Mouse (Mus musculus): ENCODE measurements around the gene Slc37a1. TPM values are rescaled to one million over a fixed set of nuclear protein-coding genes. Genes with fewer than 3 reads are reported as not detected.

Slc37a1 gene
- polyA plus RNA-seq, 1 experiment from 2014 or later: 10.4 TPM

- no peak overlapping the region; the same call in 1 of the 2 replicates for H3K9ac ChIP-seq
- H3K27me3 ChIP-seq: no peaks in the 10 kb centered on the region
- H3K9me3 ChIP-seq (replicated peaks): no peaks in the 10 kb centered on the region
- no peaks in the 10 kb centered on the region for H3K36me3 ChIP-seq (ENCODE audit: poor library complexity, severe bottlenecking)
- peaks cover 19% of the 10 kb centered on the region for H3K4me1 ChIP-seq
- no peak overlapping the region for H3K4me3 ChIP-seq
- H3K4me2 ChIP-seq: peak overlapping the region; percentile 29
- WGBS: 35% methylated on average over 19 of the region's 19 CpGs
- no peak overlapping the region for H3K27ac ChIP-seq
- no peak for ATAC-seq
These were observed 4.5 kb upstream of the Slc37a1 start for GRCm38 (mm10) chr17:31281830-31282686.

GRCm38 (mm10) chr17:31282687-31283053 is 3.9 kb upstream of the Slc37a1 start:
- Histone ChIP-seq H3K36me3 (ENCODE audit: poor library complexity, severe bottlenecking) (no peaks in the 10 kb centered on the region), H3K4me3 (no peak overlapping the region), H3K27ac (no peak overlapping the region), H3K4me2 (peak overlapping the region; percentile 29), H3K27me3 (no peaks in the 10 kb centered on the region), H3K9me3 (replicated peaks) (no peaks in the 10 kb centered on the region), H3K9ac (no peak overlapping the region; the same call in 1 of the 2 replicates), H3K4me1 (peaks cover 13% of the 10 kb centered on the region)
- ATAC-seq: no peak
- WGBS: 6% methylated on average over 7 of the region's 7 CpGs

DNA sequence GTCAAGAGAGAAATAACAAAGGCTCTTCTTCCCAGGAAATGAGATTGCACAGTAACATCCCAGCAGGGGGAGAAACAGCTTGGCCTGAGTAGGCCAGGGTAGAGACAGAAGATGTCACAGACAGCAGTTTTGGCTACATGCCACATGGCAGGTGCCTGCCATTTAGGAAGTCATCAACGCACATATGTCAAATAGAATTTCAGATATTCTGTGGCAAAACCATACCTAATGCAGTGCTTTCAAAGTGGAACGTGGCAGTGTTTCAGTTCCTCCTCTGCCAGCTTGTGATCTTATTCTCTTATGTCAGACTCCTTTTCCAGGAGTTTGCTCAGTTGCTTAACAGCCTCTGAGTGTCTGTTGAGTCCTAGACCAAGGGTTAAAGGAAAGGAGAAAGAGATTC is 725 bp upstream of the Slc37a1 start:
- Histone ChIP-seq H3K36me3 (ENCODE audit: poor library complexity, severe bottlenecking) (no peaks in the 10 kb centered on the region), H3K4me1 (peaks cover 10% of the 10 kb centered on the region; the same call in 1 of the 2 replicates), H3K4me2 (no peak overlapping the region), H3K9ac (no peak overlapping the region), H3K4me3 (no peak overlapping the region), H3K9me3 (replicated peaks) (no peaks in the 10 kb centered on the region), H3K27me3 (no peaks in the 10 kb centered on the region), H3K27ac (no peak overlapping the region)
- no peak for ATAC-seq
- whole genome bisulfite sequencing: 75% methylated on average over 2 of the region's 2 CpGs

DNA sequence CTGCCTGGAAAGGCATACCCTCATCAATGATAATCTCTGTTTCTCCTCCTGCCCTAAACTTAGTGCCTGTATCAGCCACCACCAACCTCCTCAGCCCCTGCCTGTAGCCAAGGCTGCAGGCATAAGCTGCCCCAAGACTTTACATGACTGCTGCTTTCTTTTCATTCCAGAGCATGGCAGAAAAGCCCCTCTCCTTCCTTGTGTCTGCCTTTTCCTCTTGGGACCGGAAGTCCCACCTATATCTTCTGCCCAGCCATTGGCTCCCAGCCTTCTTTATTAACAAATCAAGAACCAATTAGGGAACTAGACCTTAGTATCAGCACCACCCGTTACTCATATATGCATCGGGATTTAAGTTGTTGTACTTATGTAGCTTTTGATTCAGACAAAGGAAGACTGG is 624 bp downstream of the Slc37a1 start:
- H3K9me3 ChIP-seq (replicated peaks): no peaks in the 10 kb centered on the region
- H3K27me3 ChIP-seq: no peaks in the 10 kb centered on the region
- no peak for ATAC-seq
- H3K4me1 ChIP-seq: peaks cover 10% of the 10 kb centered on the region; the same call in 1 of the 2 replicates
- 86% methylated on average over 3 of the region's 3 CpGs for WGBS
- H3K4me2 ChIP-seq: no peak overlapping the region
- H3K9ac ChIP-seq: no peak overlapping the region
- H3K4me3 ChIP-seq: no peak overlapping the region
- H3K27ac ChIP-seq: no peak overlapping the region
- no peaks in the 10 kb centered on the region for H3K36me3 ChIP-seq (ENCODE audit: poor library complexity, severe bottlenecking)

GRCm38 (mm10) chr17:31288999-31289726 is 2.6 kb downstream of the Slc37a1 start:
- Histone ChIP-seq H3K9ac (no peak overlapping the region), H3K9me3 (replicated peaks) (no peaks in the 10 kb centered on the region), H3K4me2 (no peak overlapping the region), H3K27ac (no peak overlapping the region), H3K27me3 (no peaks in the 10 kb centered on the region), H3K4me3 (no peak overlapping the region), H3K36me3 (ENCODE audit: poor library complexity, severe bottlenecking) (no peaks in the 10 kb centered on the region), H3K4me1 (0 out of 2 replicates have a peak, but pooled peaks cover 3% of the 10 kb centered on the region)
- 66% methylated on average over 7 of the region's 7 CpGs for WGBS
- no peak for ATAC-seq

GRCm38 (mm10) chr17:31290311-31290710 is 3.7 kb downstream of the Slc37a1 start:
- Histone ChIP-seq H3K27me3 (no peaks in the 10 kb centered on the region), H3K4me3 (no peak overlapping the region), H3K36me3 (ENCODE audit: poor library complexity, severe bottlenecking) (no peaks in the 10 kb centered on the region), H3K4me1 (peaks cover 6% of the 10 kb centered on the region), H3K9ac (no peak overlapping the region), H3K27ac (no peak overlapping the region), H3K9me3 (replicated peaks) (no peaks in the 10 kb centered on the region), H3K4me2 (no peak overlapping the region)
- ATAC-seq: no peak

GRCm38 (mm10) chr17:31290859-31291258 is 4.3 kb downstream of the Slc37a1 start:
- no peak overlapping the region for H3K27ac ChIP-seq
- H3K27me3 ChIP-seq: no peaks in the 10 kb centered on the region
- H3K36me3 ChIP-seq (ENCODE audit: poor library complexity, severe bottlenecking): no peaks in the 10 kb centered on the region
- H3K4me1 ChIP-seq: peaks cover 9% of the 10 kb centered on the region
- no peak overlapping the region for H3K4me2 ChIP-seq
- no peaks in the 10 kb centered on the region for H3K9me3 ChIP-seq (replicated peaks)
- 79% methylated on average over 6 of the region's 6 CpGs for WGBS
- no peak overlapping the region for H3K9ac ChIP-seq
- no peak for ATAC-seq
- H3K4me3 ChIP-seq: no peak overlapping the region

- H3K4me1 ChIP-seq: peaks cover 27% of the 10 kb centered on the region
- H3K27me3 ChIP-seq: no peaks in the 10 kb centered on the region
- WGBS: 86% methylated on average over 15 of the region's 15 CpGs
- peak overlapping the region; percentile 88; the same call in 1 of the 2 replicates for H3K4me2 ChIP-seq
- no peak overlapping the region for H3K9ac ChIP-seq
- H3K9me3 ChIP-seq (replicated peaks): no peaks in the 10 kb centered on the region
- H3K36me3 ChIP-seq (ENCODE audit: poor library complexity, severe bottlenecking): no peaks in the 10 kb centered on the region
- H3K4me3 ChIP-seq: no peak overlapping the region
- no peak for ATAC-seq
- no peak overlapping the region for H3K27ac ChIP-seq
These were observed 8.0 kb downstream of the Slc37a1 start for GRCm38 (mm10) chr17:31294363-31295214.

DNA sequence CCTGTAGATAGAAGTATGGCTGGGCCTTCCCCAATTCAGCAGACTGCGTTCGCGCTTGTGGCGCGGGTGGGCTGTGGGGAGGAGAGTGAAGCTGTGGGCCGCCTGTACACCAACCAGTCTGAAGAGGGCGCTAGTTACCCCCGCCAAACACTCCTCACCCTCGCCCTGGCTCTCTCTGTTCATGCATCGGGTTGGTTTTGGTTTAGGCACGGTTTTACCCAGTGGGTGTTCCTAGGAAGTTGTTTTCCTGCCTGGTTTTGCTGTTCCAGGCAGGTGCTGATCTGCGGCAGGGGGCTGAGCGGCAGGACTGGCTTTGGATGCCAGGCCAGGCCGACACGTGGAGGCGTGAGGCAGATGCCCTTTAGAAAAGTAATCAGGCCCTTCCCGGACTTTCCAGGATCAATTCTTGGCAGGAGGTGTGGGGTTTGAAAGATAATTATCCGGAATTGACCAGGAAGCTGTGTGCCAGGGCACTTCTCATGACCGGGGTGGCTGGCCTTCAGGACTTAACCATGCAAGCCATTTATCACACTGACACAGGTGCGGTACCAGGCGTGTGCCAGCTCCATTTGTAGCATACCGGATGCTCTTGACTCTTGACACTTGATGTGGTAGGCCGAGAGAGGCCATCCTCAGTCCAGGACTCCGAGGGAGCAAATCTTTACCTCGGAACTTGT is 8.8 kb downstream of the Slc37a1 start:
- Histone ChIP-seq H3K9ac (peak overlapping the region; percentile 77), H3K27ac (peak overlapping the region; percentile 64; the same call in 1 of the 2 replicates), H3K9me3 (replicated peaks) (no peaks in the 10 kb centered on the region), H3K27me3 (no peaks in the 10 kb centered on the region), H3K4me1 (peaks cover 27% of the 10 kb centered on the region), H3K36me3 (ENCODE audit: poor library complexity, severe bottlenecking) (no peaks in the 10 kb centered on the region), H3K4me3 (peak overlapping the region; percentile 53), H3K4me2 (peak overlapping the region; percentile 88)
- peak; percentile 39; the same call in 1 of the 2 replicates for ATAC-seq
- WGBS: 20% methylated on average over 25 of the region's 25 CpGs

- ATAC-seq: peak; percentile 80
- H3K9ac ChIP-seq: peak overlapping the region; percentile 77
- H3K27me3 ChIP-seq: no peaks in the 10 kb centered on the region
- peak overlapping the region; percentile 64 for H3K27ac ChIP-seq
- WGBS: under 1% methylated on average over 64 of the region's 68 CpGs
- peaks cover 27% of the 10 kb centered on the region for H3K4me1 ChIP-seq
- peak overlapping the region; percentile 53 for H3K4me3 ChIP-seq
- H3K36me3 ChIP-seq (ENCODE audit: poor library complexity, severe bottlenecking): no peaks in the 10 kb centered on the region
- peak overlapping the region; percentile 88 for H3K4me2 ChIP-seq
- H3K9me3 ChIP-seq (replicated peaks): no peaks in the 10 kb centered on the region
These were observed 9.5 kb downstream of the Slc37a1 start for GRCm38 (mm10) chr17:31295892-31296781.

Measured in forebrain, embryonic 13.5 days (tissue).